Mouse (Mus musculus) ovary, postnatal 10 days (tissue): Measurements from ENCODE around the gene Lats2.

Source experiments
- DNase-seq: peaks from one replicate; pipeline ENCODE4 v3.0.0; 2022; ENCODE audit warnings: low spot score

The Lats2 gene

DNA sequence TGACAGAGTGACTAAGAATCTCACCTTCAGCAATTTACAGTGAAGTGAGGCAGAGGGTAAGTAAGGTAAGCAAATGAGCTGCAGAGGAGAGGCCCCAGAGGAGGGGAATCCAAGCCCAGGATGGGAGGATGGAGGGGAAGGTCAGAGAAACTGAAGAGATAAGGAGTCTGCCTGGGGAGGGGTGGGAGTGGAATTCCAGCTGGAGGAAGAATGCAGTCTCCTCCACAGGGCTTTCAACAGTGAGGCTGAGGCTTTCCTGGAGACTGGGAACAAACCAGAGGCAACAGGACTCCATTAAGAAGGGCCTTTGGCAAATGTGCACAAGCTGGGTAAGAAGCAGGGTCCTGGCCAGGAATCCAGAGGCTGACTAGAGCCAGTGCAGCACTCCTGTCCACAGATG lies 21.1 kb downstream of the Lats2 start:
- no peak for DNase-seq

DNA sequence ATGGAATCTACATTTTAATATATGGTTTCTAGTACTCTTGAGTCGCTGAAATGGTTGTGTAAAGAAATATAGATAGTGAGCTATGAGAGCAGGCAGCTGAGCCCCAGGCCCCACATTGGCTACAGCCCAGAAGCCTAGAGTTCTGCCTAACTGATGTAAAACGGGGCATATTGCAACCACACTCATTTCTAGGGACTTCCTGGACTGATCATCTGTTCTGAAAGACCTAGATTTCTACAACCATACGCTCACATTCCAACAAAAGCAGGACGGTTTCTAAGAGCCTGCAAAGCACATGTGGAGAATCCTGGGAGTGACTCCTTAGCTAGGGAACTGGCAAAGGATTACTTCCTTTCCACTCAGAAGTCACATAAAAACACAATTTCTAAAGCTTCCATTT lies 22.0 kb downstream of the Lats2 start:
- no peak for DNase-seq

DNA sequence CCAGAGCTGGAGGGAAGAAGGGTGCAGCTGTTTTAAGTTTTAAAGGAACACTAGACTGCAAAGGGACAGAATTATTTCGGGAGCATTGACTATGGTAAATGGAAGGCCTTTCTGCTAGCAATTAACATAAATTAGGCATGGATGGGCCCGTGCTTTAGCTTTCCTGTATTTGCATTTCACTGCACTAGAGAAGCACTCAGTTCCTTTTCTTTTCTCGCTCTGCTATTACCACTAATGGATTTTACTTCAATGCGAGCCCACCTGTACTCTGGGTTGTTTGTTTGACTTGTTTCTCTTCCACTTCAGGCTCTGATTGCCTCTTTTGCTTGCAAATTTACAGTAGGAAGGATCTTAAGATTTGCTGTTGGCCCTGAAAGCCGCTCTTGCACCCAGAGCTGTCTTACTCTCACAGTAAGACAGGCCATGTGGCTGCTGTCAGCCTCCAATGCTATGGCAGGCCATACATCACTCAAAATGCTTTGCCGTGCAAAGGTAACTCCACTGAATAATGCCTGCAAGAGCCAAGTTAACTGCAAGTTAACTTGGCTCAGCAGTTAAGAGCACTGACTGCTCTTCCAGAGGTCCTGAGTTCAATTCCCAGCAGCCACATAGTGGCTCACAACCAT lies 25.4 kb downstream of the Lats2 start:
- no peak for DNase-seq

DNA sequence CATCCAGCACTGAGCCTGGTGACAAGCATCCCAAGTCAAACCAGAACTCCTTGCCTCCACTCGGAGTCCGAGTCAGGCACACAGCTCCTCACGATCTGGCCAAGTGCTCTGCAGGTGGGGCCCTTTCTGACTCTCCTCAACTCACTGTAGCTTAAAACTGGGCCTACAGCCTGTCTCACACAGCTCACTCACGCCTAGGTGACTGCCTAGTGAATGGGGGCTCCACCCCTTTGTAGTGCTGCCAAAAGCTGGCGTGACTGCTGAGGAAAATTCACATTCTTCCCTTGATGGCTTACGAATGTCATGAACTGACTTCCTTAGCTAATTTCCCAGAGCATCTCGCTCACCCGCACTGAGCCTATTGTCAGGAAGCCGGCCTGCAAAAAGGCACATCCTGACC lies 27.7 kb downstream of the Lats2 start:
- no peak for DNase-seq

DNA sequence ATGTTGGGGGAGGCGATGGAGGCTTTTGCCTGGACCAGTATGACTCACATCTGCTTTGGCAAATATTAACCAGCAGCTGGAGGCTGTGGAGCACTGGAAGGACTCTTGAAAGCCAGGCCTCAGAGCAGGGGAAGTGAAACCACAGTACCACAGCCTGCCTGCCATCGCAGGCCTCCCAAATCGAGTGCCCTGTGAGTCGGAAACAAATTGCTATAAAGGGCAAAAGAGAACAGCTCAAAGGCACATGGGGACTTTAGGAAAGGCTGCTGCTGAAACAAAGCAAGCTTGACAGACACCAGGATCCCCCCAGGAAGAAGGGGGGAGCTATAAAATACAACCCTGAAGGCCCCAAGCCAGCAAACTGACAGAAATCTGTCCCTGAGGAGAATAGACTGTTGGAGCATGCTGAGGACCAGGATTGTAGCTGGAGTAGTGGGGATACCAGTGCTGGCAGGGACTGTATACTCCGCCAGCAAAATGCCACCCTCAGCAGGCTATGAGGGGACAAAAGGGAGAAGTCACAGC lies 28.2 kb downstream of the Lats2 start:
- no peak for DNase-seq

DNA sequence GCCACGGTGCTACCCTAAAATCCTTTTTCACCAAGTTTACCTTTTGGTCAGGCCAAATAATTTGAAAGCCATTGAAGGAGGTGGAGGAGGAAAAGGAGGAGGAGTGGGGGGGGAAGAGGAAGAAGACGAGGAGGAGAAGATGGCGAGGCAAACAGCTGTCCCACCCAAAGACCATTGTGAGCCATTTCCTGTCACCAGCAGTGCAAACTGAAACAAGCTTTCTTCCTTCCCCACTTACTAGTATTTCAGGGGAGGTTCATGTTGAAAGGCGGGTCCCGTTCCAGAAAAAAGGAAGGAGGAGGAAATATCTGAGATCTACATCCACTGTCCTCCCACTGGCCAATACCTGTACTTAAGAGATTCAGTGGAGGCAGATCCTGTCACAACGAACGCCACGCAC lies 28.8 kb downstream of the Lats2 start:
- DNase-seq, result no peak

DNA sequence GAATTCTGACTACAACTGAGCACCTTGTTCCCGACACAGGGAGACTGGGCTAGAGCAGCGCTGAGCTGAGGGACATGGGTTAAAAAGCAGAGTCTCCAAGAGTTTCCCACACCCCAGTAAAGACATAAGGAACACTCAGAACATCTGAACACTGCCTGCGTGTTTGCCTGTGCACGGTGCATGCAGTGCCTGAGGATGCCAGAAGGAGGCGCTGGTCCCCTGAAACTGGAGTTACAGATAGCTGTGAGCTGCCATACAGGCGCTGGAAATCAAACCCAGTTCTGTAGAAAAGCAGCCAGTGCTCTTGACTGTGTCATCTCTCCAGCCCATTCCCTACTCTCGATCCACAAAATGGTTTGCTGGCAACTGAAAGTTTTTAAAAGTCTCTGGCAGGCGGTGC lies 32.0 kb downstream of the Lats2 start:
- DNase-seq, result no peak

DNA sequence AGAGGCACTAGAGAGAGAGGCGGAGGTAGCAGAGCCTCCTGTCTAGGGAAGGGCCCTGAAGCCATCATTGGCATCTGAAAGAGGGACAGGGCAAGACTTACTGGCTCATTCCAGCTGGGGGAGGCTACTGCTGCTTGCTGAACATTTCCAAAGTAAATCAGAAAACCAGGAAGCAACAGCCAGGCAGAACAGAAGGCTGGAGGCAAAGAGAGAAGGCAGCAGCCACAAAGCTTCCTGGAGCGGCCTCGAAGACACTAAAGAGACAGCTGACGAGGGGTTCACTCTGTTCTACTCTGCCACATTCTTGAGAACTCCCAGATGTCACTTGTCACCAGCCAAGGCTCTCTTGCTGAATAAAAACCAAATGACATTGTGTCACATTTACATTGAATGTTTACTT lies 33.7 kb downstream of the Lats2 start:
- no peak for DNase-seq

DNA sequence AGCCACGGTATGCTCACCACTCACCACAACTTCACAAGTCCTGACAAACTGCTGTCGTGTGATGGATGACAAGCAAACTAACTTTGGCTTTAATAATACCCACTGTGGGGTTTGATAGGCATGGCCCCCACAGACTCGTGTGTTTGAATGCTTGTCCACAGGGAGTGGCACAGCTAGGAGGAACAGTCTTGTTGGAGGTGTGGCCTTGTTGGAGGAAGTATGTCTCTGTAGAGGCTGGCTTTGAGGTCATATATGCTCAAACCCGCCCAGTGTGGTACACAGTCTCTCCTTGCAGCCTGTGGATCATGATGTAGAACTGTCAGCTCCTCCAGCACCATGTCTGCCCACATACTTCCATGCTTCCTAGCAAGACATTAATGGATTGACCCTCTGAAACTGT lies 39.9 kb downstream of the Lats2 start:
- DNase-seq, result no peak

DNA sequence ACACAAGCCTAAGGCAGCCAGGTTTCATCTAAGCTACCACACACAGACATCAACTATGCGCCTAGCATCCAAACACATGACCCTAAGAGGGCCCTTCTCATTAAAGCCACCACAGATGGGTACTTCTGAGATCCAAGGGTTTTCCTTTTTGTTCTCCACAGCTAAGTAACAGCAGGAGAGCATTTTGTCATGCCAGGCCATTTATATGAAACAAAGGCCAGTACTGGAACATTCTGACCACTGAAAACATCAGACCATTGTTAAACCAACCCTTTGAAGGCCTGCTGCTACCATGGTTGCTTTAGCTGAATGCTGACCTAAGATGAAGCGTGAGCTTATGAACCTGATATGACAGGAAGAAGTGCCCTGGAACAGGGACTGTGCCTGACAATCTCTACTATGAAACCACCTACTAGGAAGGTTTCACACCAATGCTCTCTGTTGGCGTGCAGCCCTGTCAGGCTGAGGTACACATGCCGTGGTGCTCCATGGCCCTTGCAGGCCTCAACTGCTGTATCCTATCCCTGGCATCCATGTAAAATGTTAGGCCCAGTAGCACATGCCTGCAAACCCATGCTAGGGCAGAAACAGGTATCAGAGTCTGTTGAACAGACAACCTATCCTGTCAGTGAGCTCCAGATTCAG lies 41.5 kb downstream of the Lats2 start:
- DNase-seq, result no peak

DNA sequence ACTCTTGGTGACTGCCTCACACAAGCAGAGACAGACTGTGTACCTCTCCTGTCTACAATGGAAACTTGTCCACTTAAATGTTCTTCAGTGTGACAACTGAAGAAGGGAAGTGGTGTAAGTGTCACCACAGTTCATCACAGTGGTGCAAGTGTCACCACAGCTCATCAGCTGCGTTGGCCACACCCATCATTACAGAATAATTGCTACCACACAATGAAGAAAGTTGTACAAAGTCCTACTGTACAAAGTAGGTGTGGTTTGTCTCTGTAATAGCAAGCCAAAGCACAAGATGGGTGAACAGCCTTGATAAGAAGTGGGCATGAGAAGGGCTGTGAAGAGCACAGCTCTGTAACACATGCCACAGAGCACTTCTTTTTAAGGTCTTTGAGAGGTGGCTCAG lies 45.3 kb downstream of the Lats2 start:
- no peak for DNase-seq

DNA sequence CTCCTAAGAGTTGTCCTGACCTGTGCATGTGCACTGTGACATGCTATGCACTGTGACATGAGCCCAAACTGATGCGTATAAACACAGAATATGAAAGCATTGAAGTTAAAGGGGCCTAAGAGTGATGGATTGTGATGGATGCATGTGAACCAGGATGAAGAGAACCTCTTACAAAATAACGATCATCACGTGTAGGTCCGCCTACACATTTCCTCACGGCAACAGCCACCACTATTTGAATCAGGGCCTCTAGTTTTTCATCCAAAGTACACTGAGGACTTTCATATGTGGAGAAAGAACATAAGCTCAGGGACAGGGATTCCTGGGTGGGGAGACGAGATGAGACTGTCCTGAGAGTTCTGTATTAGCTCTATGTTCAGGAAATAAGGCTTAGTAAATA lies 47.1 kb downstream of the Lats2 start:
- no peak for DNase-seq

DNA sequence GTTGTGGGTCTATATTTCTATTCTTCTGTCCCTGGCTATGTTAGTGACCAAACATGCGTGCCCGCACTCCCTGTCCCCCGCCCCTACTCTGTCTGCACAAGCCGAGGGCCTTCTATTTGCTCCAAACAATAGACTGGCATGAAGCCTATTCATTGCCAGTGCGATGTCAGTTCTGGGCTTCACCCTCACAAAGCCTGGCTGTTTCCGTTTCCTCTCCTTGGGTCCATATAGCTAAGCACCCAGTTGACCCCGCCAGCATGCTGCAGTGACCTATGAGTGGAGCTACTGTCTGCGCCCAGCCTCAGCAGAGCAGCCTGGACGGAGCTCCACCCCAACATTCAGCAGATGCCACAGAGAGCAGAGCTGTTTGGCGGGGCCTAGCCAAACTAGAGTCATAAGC lies 49.0 kb downstream of the Lats2 start:
- DNase-seq, result no peak

DNA sequence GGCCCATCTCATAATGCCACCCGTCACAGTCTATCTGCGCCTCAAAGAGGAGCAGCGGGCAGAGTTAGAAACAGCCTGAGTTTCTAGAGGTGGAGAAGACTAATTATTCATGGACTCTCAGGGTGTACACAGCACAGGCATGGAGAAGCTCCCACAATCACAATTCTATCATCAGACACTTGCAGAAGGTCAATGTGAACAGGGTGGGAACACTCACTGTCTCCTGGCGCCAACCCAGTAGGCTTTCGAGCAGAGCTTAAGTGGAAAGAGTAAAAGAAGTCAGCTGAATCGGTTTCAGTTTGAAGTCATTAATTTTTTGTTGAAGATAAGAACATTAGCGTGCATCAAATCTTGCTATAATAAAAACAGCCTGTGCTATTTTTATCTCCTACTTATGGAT lies 49.6 kb downstream of the Lats2 start:
- DNase-seq, result no peak

DNA sequence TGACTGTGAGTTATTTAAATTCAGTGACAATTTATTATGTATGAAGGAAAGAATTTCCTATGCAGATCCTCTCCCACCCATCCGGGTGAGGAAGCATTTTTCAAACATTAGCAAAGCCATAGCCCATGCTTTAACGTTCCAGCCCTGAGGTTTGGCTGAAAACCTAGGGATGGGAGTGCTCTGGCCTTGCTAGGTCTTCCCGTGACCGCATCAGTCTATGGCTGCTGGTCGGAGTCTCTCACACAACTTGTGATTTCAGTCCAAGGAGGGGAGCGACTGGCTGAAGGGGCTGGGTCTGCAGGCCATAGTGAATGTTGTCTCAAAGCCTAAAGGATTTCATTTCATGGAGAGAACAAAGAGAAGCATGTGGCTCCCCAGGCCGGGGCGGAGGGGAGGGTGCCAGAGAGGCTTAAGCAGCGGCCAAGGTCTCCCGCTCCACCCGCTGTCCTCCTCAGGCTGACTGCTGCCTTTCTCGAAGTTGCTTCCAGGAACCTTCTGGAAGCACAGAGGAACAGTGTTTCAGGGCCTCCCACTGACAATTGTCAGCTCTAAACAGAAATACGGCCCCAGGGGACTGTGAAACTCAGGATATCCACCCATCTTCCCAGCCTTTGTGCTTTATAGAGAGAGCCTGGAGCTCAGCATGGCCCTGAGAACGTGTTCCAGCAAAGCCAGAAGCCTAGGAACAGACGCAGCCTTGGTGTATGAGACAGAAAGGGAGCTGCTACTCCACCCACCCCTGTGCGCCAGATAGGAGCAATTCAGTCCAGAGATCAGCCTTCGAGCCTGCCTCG lies 50.9 kb downstream of the Lats2 start:
- DNase-seq, result no peak

DNA sequence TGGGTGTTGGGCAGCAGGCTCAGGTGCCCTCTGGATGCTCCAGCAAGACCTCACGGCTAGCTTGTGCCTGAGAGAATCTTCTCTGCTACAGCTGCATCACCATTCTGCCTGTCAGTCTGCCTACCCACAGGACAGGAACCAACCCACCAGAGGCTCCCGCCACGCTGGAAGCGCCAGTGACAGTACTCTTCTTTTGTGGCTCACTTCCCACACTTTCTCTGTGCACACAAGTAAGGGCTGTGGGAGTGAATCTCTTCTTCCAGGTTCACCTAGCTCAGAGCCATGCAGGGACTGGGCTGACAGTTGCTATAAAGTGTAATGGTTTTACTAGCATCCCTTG lies 51.5 kb downstream of the Lats2 start:
- DNase-seq, result no peak

DNA sequence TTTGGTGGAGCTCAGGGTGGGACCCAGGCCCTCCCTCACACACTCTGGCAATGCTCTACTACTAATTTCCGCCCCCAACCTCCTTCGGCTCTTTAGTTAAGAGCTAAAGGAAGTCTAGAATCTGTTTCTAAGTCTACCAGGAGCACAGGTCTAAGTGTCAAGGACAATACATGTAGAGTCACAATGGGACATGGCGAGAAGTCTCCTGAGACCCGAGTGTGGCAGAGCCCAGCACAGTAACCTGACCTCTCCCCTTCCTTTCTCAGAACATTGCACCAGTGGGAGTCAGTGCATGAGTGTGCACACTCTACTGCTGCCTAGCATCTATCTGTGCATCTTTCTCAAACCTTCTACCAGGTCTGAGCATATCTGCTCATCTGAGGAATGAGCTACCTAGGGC lies 52.4 kb downstream of the Lats2 start:
- no peak for DNase-seq

DNA sequence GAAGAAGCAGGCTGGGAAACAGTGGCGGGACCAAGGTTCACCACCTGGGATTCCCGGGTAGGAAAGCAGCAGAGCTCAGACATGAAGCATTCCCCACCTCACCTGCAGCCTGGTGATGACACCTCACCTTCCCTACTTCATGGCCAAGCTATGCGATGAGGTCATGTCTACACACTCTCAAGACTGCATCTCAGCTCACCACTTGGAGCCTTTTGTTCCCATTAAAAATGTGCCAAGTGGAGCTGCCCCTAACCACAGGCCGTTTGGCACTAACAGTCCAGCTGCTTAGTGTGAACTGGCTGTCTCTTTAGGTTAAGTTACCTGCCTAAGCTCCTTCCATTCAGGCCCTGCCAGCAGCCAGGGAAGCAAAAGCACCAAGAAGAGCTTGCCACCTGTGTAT lies 53.1 kb downstream of the Lats2 start:
- DNase-seq, result no peak

DNA sequence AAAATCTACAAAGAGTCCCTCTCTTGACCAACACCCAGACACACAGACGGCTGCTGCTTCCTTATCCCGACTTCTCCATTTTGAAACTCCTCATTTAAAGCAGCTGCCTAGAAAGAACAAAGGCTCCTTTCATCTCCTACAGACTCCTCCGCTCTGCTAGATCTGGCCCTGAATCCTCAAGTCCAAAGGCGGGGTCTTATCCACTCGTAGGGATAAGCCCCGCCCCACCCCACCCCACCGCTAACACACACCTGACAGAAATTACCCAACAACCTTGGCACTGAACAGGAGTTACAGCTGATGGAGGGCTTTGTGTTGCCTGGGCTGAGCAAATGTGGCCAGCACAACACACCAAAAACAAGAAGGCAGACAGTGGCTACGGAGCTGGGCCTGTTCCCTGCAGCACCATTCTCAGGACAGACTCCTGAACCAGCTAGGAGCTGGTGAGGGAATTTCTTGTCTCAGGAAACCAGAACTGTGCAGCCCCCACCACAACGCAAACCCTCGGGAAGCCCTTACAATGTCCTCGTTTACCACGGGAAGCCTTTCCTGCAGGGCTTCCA lies 56.2 kb downstream of the Lats2 start:
- no peak for DNase-seq

DNA sequence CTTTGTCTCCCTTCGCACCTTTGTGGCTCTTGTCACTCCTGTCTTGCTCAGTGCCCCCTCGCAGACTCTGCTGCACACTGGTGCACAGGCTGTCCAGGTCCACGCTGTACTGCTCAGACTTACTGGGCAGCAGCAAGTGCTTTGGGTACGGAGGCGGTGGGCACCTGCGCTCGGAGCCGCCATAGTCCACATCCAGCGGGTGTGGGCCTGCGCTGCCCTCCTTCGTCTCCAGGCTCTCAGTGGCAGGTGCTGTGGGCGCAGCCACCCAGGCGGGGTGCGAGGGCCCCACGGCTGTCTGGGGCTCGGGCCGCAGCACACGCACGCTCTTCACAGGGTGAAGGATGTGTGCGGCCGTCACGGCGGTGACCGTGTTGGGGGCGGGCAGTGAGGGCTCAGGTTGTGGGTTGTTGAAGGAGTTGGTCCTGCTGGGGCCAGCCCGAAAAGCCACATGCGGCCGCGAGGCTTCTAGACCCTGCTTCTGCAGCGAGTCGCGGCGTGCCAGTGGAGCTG lies 58.7 kb downstream of the Lats2 start:
- no peak for DNase-seq

DNA sequence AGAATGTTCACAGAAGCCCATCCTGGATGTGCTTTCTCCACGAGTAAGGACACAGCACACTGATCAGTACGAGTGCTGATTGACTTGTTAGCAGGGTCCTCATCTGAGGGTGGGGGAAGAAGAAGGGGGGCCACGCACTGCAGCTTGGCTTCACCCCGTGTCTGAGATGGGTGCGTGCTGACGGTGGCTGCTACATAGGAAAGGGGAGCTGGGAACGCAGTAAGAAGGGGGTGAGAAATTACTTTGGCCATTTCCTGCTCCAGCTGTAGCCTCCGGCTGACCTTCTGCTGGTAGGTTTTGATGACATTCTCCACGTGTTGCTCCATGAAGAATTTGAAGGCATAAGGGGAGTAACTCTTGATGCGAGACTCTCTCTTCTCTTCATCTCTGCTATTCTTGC lies 59.2 kb downstream of the Lats2 start:
- DNase-seq, result no peak

DNA sequence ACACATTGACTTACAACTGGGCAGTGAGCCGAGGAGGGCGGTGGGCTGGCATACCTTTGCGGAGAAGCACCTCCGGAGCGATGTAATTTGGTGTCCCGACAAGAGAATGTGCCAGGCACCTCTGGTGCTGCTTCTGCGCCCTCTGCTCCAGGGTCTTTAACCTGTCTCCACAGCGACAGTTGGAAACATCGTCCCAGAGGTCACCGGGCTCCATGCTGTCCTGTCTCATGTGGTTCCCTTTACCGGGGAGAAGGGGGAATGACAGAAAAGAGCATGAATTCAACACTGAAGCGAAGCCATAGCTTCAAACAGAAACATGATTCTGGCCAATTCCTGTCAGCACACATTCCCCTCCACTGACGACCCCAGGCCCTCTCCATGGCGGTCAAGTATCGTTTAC lies 62.1 kb downstream of the Lats2 start:
- DNase-seq, result no peak

DNA sequence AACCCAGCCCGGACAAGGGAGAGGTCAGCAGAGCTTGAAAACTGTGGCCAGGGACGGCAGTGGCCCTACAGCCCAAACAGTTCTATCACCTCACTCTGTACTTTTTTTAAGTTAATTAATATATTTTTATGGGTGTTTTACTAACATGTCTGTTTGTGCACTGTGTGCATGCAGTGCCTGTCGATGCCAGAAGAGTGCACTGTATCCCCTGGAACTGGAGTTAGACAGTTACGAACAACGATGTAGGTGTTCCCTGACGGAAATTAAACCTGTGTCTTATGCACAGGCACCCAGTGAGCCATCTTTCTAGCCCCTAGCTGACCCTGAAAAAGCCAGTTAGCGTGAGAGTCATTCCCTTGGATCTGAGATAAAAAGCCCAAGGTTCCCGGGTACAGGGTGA lies 62.6 kb downstream of the Lats2 start:
- DNase-seq, result no peak
